Mouse (Mus musculus) ES-Bruce4 (cell line): ENCODE results near the gene Ushbp1. TPM values are rescaled to one million over a fixed set of nuclear protein-coding genes. Genes with fewer than 3 reads are reported as not detected.

Experiments used
- H3K27ac ChIP-seq: 2 replicates; pipeline ENCODE4 v1.5.1; 2012; ENCODE audit warnings: low read length, inconsistent platforms; ENCODE audit not compliant: insufficient read depth
- H3K27me3 ChIP-seq: 2 replicates; pipeline ENCODE4 v1.6.1; 2012; ENCODE audit warnings: mild to moderate bottlenecking, low read length, inconsistent platforms; ENCODE audit not compliant: control insufficient read depth, poor library complexity, insufficient read depth, severe bottlenecking
- H3K36me3 ChIP-seq: 2 replicates; pipeline ENCODE4 v1.6.1; 2012; ENCODE audit warnings: inconsistent platforms, mild to moderate bottlenecking, low read length, moderate library complexity; ENCODE audit not compliant: control insufficient read depth, poor library complexity, insufficient read depth, severe bottlenecking
- H3K4me1 ChIP-seq: one replicate; pipeline ENCODE4 v1.8.1; 2011; ENCODE audit warnings: low read length; ENCODE audit not compliant: control insufficient read depth, insufficient read depth
- H3K4me3 ChIP-seq: 2 replicates; pipeline ENCODE4 v1.5.1; 2011; ENCODE audit warnings: low read depth, mild to moderate bottlenecking, low read length
- H3K9ac ChIP-seq: 2 replicates; pipeline ENCODE4 v1.6.1; 2012; ENCODE audit warnings: low read depth, mild to moderate bottlenecking, inconsistent platforms; ENCODE audit not compliant: poor library complexity, severe bottlenecking
- H3K9me3 ChIP-seq: replicated peaks from 2 replicates; pipeline ENCODE4 v1.6.1; 2012; ENCODE audit warnings: mild to moderate bottlenecking, low read length, inconsistent platforms; ENCODE audit not compliant: control insufficient read depth, poor library complexity, insufficient read depth, severe bottlenecking
- CTCF ChIP-seq: IDR thresholded peaks from one replicate; pipeline ENCODE4 v1.8.1; 2011; ENCODE audit warnings: low read depth, low read length
- EP300 ChIP-seq: IDR thresholded peaks from 2 replicates; pipeline ENCODE4 v1.6.1; 2011; ENCODE audit warnings: low read depth, low read length; ENCODE audit not compliant: insufficient read depth
- POLR2A ChIP-seq: IDR thresholded peaks from one replicate; pipeline ENCODE4 v1.8.1; 2011; ENCODE audit warnings: low read length; ENCODE audit not compliant: insufficient read depth
- polyA plus RNA-seq: library from polyadenylated mRNA; stranded (reverse); fragments of >200 nt; gene quantifications from 2 replicates; pipeline ENCODE4 v1.2.4, GENCODE M21; 2011; ENCODE audit warnings: low read depth; ENCODE audit not compliant: missing spikeins, insufficient read depth, insufficient read length

Ushbp1 gene
- polyA plus RNA-seq, 1 experiment, result not detected

DNA sequence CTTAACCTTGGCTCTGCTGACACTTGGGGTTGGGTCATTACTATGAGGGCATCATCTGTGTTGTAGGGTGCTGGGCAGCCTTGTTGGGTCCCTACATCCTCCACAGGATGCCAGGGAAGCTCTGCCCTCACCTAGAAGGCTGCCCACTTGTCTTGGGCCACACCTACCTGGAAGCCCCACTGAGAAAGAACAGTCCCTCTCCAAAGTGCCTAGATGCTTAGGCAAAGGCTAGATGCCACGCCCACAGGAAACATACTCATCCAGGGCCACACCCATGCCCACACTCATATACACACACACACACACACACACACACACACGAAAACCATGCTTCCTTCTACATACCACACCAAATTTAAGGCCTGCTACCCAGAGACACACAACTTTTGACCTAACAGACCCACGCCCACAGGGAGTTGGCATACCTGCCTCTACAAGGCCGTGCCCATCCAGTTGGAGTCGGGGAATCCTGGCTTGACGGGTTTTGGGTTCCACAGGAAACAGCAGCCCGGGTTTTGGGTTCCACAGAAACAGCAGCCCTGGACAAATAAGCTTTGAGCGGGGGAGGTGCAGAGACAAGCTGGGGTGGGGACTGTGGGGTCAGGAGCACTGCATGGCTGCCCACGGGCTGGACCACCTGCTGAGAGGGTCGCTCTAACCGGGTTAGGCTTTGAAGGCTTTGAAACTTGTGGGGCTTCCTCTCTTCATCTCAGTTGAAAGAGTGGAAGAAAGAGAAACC lies 16.1 kb upstream of the Ushbp1 start:
- Histone ChIP-seq H3K9ac (no peak overlapping the region), H3K27me3 (no peaks in the 10 kb centered on the region), H3K27ac (no peak overlapping the region), H3K9me3 (no peaks in the 10 kb centered on the region), H3K4me1 (no peaks in the 10 kb centered on the region), H3K4me3 (no peak overlapping the region), H3K36me3 (peaks cover 24% of the 10 kb centered on the region)
- no peak for TF ChIP-seq EP300
- TF ChIP-seq POLR2A, result no peak
- no peak for TF ChIP-seq CTCF

DNA sequence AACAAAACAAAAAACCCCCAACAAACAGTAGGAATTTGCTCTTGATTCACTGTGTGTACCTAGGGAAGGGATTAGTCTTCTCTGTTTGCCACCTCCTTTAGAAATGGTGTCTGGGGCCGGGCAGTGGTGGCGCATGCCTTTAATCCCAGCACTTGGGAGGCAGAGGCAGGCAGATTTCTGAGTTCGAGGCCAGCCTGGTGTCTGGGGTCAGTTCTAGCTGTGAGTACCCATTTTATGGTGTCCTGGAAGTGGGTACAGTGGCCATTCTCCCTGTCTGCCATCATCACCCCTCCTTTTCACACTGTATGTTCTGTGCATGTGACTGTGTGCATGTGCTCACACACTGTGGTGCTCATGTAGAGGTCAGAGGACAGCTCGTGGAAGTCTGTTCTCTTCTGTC lies 12.6 kb upstream of the Ushbp1 start:
- TF ChIP-seq POLR2A, result no peak
- no peak for TF ChIP-seq EP300
- TF ChIP-seq CTCF, result no peak
- Histone ChIP-seq H3K9ac (no peak overlapping the region), H3K4me1 (peaks cover 7% of the 10 kb centered on the region)

DNA sequence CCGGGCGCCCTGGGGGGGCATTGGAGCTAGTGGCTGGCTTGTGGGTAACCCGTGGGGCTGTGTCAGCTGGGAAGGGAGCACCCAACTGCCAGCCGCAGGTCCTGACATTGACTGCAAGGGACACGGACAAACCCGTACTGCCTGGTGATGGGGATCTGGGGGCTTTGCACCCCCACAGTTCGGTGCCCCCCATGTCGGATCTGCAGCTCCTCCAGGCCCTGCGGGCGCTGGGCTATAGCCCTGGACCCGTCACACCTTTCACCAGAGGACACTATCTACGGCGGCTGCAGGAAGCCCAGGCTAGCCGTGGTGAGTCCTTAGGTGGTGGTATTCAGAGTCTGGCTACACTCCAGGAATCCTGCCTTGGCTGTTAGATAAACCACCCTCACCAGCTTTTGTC lies 11.8 kb upstream of the Ushbp1 start:
- Histone ChIP-seq H3K36me3 (peaks cover 24% of the 10 kb centered on the region), H3K4me1 (peaks cover 7% of the 10 kb centered on the region), H3K9ac (no peak overlapping the region), H3K9me3 (no peaks in the 10 kb centered on the region), H3K4me3 (no peak overlapping the region), H3K27ac (no peak overlapping the region), H3K27me3 (no peaks in the 10 kb centered on the region)
- TF ChIP-seq CTCF (no peak), POLR2A (no peak), EP300 (no peak)

More for the DNA sequence above, 12.6 kb upstream of the Ushbp1 start:
- no peaks in the 10 kb centered on the region for H3K9me3 ChIP-seq
- peaks cover 24% of the 10 kb centered on the region for H3K36me3 ChIP-seq
- H3K27ac ChIP-seq, result no peak overlapping the region
- no peaks in the 10 kb centered on the region for H3K27me3 ChIP-seq
- H3K4me3 ChIP-seq, result no peak overlapping the region

DNA sequence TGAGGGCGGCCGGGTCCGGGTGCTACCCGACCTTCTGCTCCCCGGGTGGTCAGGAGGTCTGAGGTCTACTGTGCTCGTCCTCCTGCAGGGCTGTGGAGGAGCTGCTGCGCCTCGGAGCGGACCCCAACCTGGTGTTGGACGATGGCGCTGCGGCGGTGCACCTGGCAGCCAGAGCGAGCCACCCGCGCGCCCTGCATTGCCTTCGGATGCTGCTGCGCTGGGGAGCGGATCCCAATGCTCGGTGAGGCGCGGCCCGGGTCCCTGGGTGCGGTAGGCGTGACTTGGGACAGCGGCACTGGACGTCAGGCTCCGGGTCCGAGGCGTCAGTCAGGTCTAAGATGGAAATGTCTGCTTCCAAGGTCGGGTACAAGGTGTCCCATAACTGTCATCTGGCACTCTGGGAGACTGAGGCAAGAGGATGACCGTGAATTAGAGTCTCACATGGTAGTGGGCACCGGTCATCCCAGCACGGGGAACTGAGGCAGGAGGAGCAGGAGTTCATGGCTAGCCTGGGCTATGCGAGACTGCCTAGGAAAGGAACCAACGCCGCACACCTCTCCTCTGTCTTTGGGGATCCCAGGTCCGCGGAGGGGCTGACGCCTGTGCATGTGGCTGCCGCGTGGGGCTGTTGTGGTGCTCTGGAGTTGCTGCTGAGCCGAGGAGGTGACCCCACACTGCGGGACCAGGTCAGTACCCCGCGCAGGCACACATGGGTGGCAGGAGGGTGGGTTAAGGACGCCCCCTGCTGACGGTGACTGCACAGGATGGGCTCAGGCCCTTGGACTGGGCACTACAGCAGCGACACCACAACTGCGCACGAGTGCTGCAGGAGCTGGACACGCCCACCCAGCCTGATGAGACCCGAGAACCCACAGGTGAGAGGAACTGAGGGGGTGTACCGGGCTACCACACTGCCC lies 10.8 kb upstream of the Ushbp1 start:
- Histone ChIP-seq H3K36me3 (peaks cover 24% of the 10 kb centered on the region), H3K4me1 (peaks cover 7% of the 10 kb centered on the region), H3K27me3 (no peaks in the 10 kb centered on the region), H3K27ac (no peak overlapping the region), H3K9ac (peak overlapping the region; percentile 78), H3K9me3 (no peaks in the 10 kb centered on the region), H3K4me3 (peak overlapping the region; percentile 86)
- TF ChIP-seq POLR2A (no peak), EP300 (peak; percentile 43; the same call in 1 of the 2 replicates), CTCF (peak; percentile 97)

DNA sequence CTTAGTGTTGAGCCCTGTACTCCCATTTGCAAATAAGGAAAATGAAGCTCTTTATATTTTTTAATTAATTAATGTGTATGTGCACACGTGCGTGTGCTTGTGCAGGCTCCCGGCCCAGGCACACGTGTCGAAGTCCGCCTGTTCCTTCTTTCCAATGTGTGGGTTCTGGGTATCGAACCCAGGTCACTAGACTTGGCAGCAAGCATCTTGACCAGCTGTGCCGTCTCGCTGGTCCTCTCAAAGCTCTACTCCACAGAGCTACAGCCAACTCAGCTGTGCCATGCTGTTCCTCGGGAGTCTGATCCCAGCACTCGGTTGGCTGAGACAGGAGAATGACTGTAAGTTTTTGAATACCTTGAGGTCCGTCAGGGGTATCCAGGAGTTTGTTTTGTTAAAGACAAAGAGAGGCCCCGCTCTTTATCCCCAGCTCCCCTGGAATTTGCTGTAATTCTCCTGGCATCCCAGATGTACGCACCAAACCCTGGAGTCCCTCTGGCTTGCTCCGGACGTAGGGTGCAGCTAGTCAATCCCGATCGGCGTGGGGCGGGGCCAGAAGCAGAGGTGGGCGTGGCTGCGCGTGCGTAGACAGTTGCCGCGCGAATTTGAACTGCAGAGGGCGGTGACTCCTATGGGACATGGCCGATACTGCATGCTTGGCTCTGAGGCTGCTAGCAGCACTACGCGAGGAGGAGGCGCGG lies 9.9 kb upstream of the Ushbp1 start, which contains the start of gene Ankle1:
Gene Ankle1, plus strand, starts transcription at position 610 of the 698 bp plus-strand sequence.
- Histone ChIP-seq H3K9me3 (no peaks in the 10 kb centered on the region), H3K27me3 (no peaks in the 10 kb centered on the region), H3K27ac (peak within 1 kb of the TSS; percentile 30; the same call in 1 of the 2 replicates), H3K4me1 (peaks cover 7% of the 10 kb centered on the region), H3K9ac (peak within 1 kb of the TSS; percentile 78), H3K4me3 (peak within 1 kb of the TSS; percentile 86), H3K36me3 (peaks cover 24% of the 10 kb centered on the region)
- TF ChIP-seq POLR2A (peak; percentile 98), EP300 (peak; percentile 65; the same call in 1 of the 2 replicates), CTCF (peak; percentile 34)
